Mouse (Mus musculus): Measurements from ENCODE around the gene Hnrnpa2b1.
"Not testable (repeated sequence)": the region's sequence is repeated elsewhere in the genome, so short reads cannot be mapped to it uniquely, and the experiment has no call there.

The Hnrnpa2b1 gene

GRCm38 (mm10) chr6:51469715-51470310 is at the start of gene Hnrnpa2b1:
TSS of gene Hnrnpa2b1 (minus strand) at chr6:51469894.
- DNase-seq (ENCODE audit: low read depth, low spot score) = peak; percentile 99

- DNase-seq (ENCODE audit: low read depth, low spot score) = no peak
Observed at GRCm38 (mm10) chr6:51514860-51515259, 45.2 kb upstream of the Hnrnpa2b1 start.

- no peak for DNase-seq (ENCODE audit: low read depth, low spot score)
Observed at GRCm38 (mm10) chr6:51513745-51514144, 44.1 kb upstream of the Hnrnpa2b1 start.

GRCm38 (mm10) chr6:51510946-51511345 is 41.3 kb upstream of the Hnrnpa2b1 start:
- no peak for DNase-seq (ENCODE audit: low read depth, low spot score)

- DNase-seq (ENCODE audit: low read depth, low spot score) = no peak
Observed at GRCm38 (mm10) chr6:51510094-51510493, 40.4 kb upstream of the Hnrnpa2b1 start.

GRCm38 (mm10) chr6:51508750-51509648 is 39.3 kb upstream of the Hnrnpa2b1 start:
- DNase-seq (ENCODE audit: low read depth, low spot score) = peak; percentile 74

- DNase-seq (ENCODE audit: low read depth, low spot score) = no peak
Observed at GRCm38 (mm10) chr6:51507556-51507955, 37.9 kb upstream of the Hnrnpa2b1 start.

- DNase-seq (ENCODE audit: low read depth, low spot score) = no peak
Observed at GRCm38 (mm10) chr6:51505671-51506070, 36.0 kb upstream of the Hnrnpa2b1 start.

- DNase-seq (ENCODE audit: low read depth, low spot score) = no peak
Observed at GRCm38 (mm10) chr6:51497321-51498111, 27.8 kb upstream of the Hnrnpa2b1 start.

GRCm38 (mm10) chr6:51489787-51490186 is 20.1 kb upstream of the Hnrnpa2b1 start:
- no peak for DNase-seq (ENCODE audit: low read depth, low spot score)

GRCm38 (mm10) chr6:51486731-51487130 is 17.0 kb upstream of the Hnrnpa2b1 start:
- no peak for DNase-seq (ENCODE audit: low read depth, low spot score)

- DNase-seq (ENCODE audit: low read depth, low spot score) = no peak
Observed at GRCm38 (mm10) chr6:51486076-51486710, 16.5 kb upstream of the Hnrnpa2b1 start.

GRCm38 (mm10) chr6:51485646-51486045 is 16.0 kb upstream of the Hnrnpa2b1 start:
- no peak for DNase-seq (ENCODE audit: low read depth, low spot score)

- not testable (repeated sequence) for DNase-seq (ENCODE audit: low read depth, low spot score)
Observed at GRCm38 (mm10) chr6:51484556-51484955, 14.9 kb upstream of the Hnrnpa2b1 start.

GRCm38 (mm10) chr6:51483861-51484260 is 14.2 kb upstream of the Hnrnpa2b1 start:
- DNase-seq (ENCODE audit: low read depth, low spot score) = no peak

GRCm38 (mm10) chr6:51481548-51481947 is 11.9 kb upstream of the Hnrnpa2b1 start:
- no peak for DNase-seq (ENCODE audit: low read depth, low spot score)

GRCm38 (mm10) chr6:51479136-51479731 is 9.5 kb upstream of the Hnrnpa2b1 start:
- DNase-seq (ENCODE audit: low read depth, low spot score) = no peak

- DNase-seq (ENCODE audit: low read depth, low spot score) = no peak
Observed at GRCm38 (mm10) chr6:51472213-51472612, 2.5 kb upstream of the Hnrnpa2b1 start.

GRCm38 (mm10) chr6:51471782-51472181 is 2.1 kb upstream of the Hnrnpa2b1 start:
- no peak for DNase-seq (ENCODE audit: low read depth, low spot score)

- no peak for DNase-seq (ENCODE audit: low read depth, low spot score)
Observed at GRCm38 (mm10) chr6:51471179-51471505, 1.4 kb upstream of the Hnrnpa2b1 start.

Data from telencephalon, adult 2 months (tissue).